Mouse (Mus musculus): ENCODE measurements around the gene Ndufb3. TPM values are rescaled to one million over a fixed set of nuclear protein-coding genes. Genes with fewer than 3 reads are reported as not detected.

Ndufb3 gene
- 168 and 186 TPM in 2 replicates for polyA plus RNA-seq (2012; rRNA removed)

DNA sequence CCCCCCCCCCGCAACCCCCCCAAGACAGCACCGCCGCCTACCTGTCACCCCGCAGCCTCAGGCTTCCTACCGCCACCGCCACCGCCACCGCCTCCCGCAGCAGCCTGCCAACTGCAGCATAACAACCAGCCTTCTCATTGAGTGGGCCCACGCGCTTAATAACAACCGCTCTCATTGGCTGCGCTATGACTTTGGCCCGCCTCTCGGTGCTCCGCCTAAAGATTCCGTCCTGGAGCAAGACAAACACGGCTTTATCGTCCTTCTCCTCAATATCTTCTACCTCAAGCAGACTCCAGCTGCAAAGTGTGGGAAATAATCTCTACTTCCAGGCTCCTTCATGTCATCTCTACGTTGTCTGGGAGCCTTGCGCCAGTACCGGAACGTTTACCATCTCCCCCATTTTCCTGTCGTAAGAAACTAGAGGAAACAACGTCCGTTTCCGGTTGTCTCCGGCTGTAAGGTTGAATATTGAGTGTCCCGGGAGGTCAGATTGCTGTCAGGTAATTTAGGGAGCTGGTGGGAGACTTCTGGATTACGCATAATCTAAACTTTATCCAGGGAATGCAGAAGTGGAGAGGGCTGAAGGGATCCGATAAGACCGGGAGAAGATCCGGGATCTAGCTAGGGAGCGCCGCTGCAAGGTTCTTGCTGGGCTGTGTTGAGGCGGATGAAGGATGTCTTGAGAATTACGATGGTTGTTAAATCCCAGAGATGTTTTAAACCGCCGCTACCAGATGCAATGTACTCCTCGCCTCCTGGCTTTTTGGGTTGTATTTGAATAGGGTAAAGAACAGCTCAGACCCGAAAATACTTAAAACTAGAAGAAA lies at the start of gene Ndufb3, which contains the start of gene Fam126b:
Ndufb3 (plus strand) TSS at position 214 of the 827 bp plus-strand sequence.
Fam126b (minus strand) TSS at position 153 of the 827 bp plus-strand sequence.

Other genes starting within 250 kb of the Ndufb3 start
- gene Bzw1, start 193.5 kb upstream of the Ndufb3 start, polyA plus RNA-seq (2012; rRNA removed) = 150 and 165 TPM in 2 replicates
- gene Clk1, start 162.3 kb upstream of the Ndufb3 start, polyA plus RNA-seq (2012; rRNA removed) = 271 and 307 TPM in 2 replicates
- 41.7 and 43.8 TPM in 2 replicates for gene Nif3l1, start 141.2 kb upstream of the Ndufb3 start, polyA plus RNA-seq (2012; rRNA removed)
- gene Ppil3, start 140.9 kb upstream of the Ndufb3 start, polyA plus RNA-seq (2012; rRNA removed) = 40.0 and 41.7 TPM in 2 replicates
- gene Orc2, start 81.3 kb upstream of the Ndufb3 start, polyA plus RNA-seq (2012; rRNA removed) = 18.4 and 19.7 TPM in 2 replicates
- gene Fam126b, start 61 bp upstream of the Ndufb3 start, polyA plus RNA-seq (2012; rRNA removed) = 7.0 and 7.9 TPM in 2 replicates
- 0.09 TPM in 1 of 2 replicates, not detected in the other for gene Als2cr12, start 109.6 kb downstream of the Ndufb3 start, polyA plus RNA-seq (2012; rRNA removed)
- gene Cflar, start 125.1 kb downstream of the Ndufb3 start, polyA plus RNA-seq (2012; rRNA removed) = 14.3 and 14.8 TPM in 2 replicates
- 2.2 and 2.4 TPM in 2 replicates for gene Casp8, start 209.0 kb downstream of the Ndufb3 start, polyA plus RNA-seq (2012; rRNA removed)